Mouse (Mus musculus): ENCODE results near the gene Gmnn. TPM values are rescaled to one million over a fixed set of nuclear protein-coding genes. Genes with fewer than 3 reads are reported as not detected.

The Gmnn gene
- total RNA-seq, 1 experiment, result 98.6 TPM

DNA sequence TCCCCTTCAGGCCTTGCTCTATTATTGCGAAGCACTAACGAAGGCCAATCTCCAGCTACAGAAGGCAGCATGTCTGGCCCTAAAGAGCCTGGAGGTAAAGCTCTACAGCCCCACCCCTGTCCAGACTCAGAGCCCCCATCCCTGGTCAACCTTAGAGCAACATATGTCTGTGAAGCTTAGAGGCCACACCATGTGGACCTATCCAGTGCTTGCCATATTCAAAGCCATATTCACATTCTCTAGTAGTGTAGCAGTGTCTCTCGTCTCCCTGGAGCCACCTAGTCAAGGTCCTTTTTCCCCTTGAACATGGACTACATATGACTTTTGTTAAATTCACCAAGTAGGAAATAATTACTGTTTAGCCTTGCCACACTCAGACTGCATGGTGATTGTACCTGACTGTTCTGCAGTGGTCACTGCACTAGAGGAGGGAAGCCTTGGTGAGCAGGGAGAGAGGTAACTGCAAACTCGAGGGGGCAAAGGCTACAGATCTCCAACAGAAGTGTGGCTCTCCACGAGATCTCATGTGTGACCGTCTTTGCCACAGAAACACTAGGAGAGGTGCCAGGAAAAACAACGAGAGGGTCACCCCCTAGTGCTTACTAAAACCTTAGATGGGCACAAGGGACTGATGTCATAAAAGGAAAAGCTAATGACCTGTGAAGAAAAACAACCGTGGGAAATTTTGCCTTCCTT is 37.9 kb downstream of the Gmnn start:
- no peak for DNase-seq (ENCODE audit: low read depth, low spot score)
- Histone ChIP-seq H3K9ac (ENCODE audit: insufficient read depth, low read depth, low read length, poor library complexity, severe bottlenecking) (no peak overlapping the region), H3K36me3 (ENCODE audit: control insufficient read depth, insufficient read depth, low read length, poor library complexity, severe bottlenecking) (no peaks in the 10 kb centered on the region), H3K27ac (ENCODE audit: insufficient read depth, low read depth, low read length, poor library complexity, severe bottlenecking) (no peak overlapping the region), H3K4me3 (ENCODE audit: insufficient read depth in 1 of 2, low read depth in 1 of 2, low read length in 2 of 2, poor library complexity in 1 of 2, severe bottlenecking in 1 of 2) (no peak overlapping the region), H3K4me1 (ENCODE audit: control insufficient read depth in 2 of 2, insufficient read depth in 2 of 2, low read length in 2 of 2, poor library complexity in 1 of 2) (peaks cover 0 to 4% of the 10 kb centered on the region in 2 experiments; a peak in 1 of 4 replicates), H3K9me3 (ENCODE audit: control insufficient read depth, insufficient read depth, low read depth, low read length) (no peaks in the 10 kb centered on the region)
- in situ Hi-C loops (cut with MboI; ENCODE audit: low sequenced_read_pairs in 2 of 2, unreplicated experiment in 2 of 2), result no loop called here
- TF ChIP-seq CHD2 (IDR thresholded peaks at IDR 0.05; ENCODE audit: low read depth, low read length) (no peak), ZNF384 (IDR thresholded peaks at IDR 0.05; ENCODE audit: low read depth, low read length) (no peak), HCFC1 (IDR thresholded peaks at IDR 0.05; ENCODE audit: borderline replicate concordance, insufficient read depth, low read length) (no peak), ZC3H11A (IDR thresholded peaks at IDR 0.05; ENCODE audit: borderline replicate concordance, low read depth, low read length) (no peak), MAFK (IDR thresholded peaks at IDR 0.05; ENCODE audit: insufficient read depth, low read depth, low read length) (no peak)

DNA sequence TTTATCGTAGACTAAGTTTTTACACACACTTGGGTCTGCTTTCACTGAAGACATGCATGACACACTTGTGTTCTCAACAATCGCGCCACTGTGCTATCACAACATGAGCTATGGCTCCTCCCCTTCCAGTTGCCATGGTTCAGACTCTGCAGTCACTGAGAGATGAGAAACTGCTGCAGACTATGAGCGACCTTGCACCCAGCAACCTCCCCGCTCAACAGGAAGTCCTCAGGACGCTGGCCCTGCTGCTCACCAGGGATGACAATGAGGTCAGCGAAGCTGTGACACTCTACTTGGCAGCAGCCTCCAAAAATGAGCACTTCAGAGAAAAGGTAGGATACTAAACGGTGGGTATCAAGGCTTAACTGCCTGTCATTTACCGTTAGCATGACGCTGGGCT is 40.2 kb downstream of the Gmnn start:
- Histone ChIP-seq H3K9me3 (ENCODE audit: control insufficient read depth, insufficient read depth, low read depth, low read length) (no peaks in the 10 kb centered on the region), H3K4me3 (ENCODE audit: insufficient read depth in 1 of 2, low read depth in 1 of 2, low read length in 2 of 2, poor library complexity in 1 of 2, severe bottlenecking in 1 of 2) (no peak overlapping the region), H3K9ac (ENCODE audit: insufficient read depth, low read depth, low read length, poor library complexity, severe bottlenecking) (no peak overlapping the region), H3K36me3 (ENCODE audit: control insufficient read depth, insufficient read depth, low read length, poor library complexity, severe bottlenecking) (no peaks in the 10 kb centered on the region), H3K4me1 (ENCODE audit: control insufficient read depth in 2 of 2, insufficient read depth in 2 of 2, low read length in 2 of 2, poor library complexity in 1 of 2) (peaks cover 0 to 4% of the 10 kb centered on the region in 2 experiments; a peak in 1 of 4 replicates), H3K27ac (ENCODE audit: insufficient read depth, low read depth, low read length, poor library complexity, severe bottlenecking) (no peak overlapping the region; the same call in 1 of the 2 replicates)
- no peak for DNase-seq (ENCODE audit: low read depth, low spot score)
- no peak for TF ChIP-seq ZNF384 (IDR thresholded peaks at IDR 0.05; ENCODE audit: low read depth, low read length)
- TF ChIP-seq ZC3H11A (IDR thresholded peaks at IDR 0.05; ENCODE audit: borderline replicate concordance, low read depth, low read length), result no peak
- no peak for TF ChIP-seq MAFK (IDR thresholded peaks at IDR 0.05; ENCODE audit: insufficient read depth, low read depth, low read length)
- no peak for TF ChIP-seq CHD2 (IDR thresholded peaks at IDR 0.05; ENCODE audit: low read depth, low read length)
- TF ChIP-seq HCFC1 (IDR thresholded peaks at IDR 0.05; ENCODE audit: borderline replicate concordance, insufficient read depth, low read length), result no peak
- in situ Hi-C loops (cut with MboI; ENCODE audit: low sequenced_read_pairs in 2 of 2, unreplicated experiment in 2 of 2), result no loop called here

DNA sequence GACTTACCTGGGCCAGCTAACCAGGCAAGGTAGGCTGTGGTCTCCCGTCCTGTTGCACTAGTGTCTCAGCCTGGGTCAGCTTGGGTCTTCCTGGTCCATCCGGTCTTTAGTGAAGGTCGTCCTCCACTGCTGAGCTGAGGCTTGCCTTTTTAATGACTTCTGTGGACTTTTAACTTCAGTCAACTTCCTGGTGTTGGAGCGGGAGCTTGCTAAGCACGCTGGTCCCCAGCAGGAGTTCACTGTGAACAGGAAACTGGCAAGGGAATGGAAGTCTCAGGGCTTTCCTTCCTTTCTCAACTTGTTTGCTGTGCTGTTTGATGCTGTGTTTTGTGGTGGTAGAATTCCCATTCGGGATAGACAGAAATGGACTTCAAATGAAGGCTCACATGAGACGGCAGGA is 44.0 kb downstream of the Gmnn start:
- no peak for DNase-seq (ENCODE audit: low read depth, low spot score)
- no peak for TF ChIP-seq MAFK (IDR thresholded peaks at IDR 0.05; ENCODE audit: insufficient read depth, low read depth, low read length)
- TF ChIP-seq CHD2 (IDR thresholded peaks at IDR 0.05; ENCODE audit: low read depth, low read length), result no peak
- no peak for TF ChIP-seq ZC3H11A (IDR thresholded peaks at IDR 0.05; ENCODE audit: borderline replicate concordance, low read depth, low read length)
- no peak for TF ChIP-seq HCFC1 (IDR thresholded peaks at IDR 0.05; ENCODE audit: borderline replicate concordance, insufficient read depth, low read length)
- TF ChIP-seq ZNF384 (IDR thresholded peaks at IDR 0.05; ENCODE audit: low read depth, low read length), result no peak
- Histone ChIP-seq H3K9ac (ENCODE audit: insufficient read depth, low read depth, low read length, poor library complexity, severe bottlenecking) (no peak overlapping the region), H3K4me1 (ENCODE audit: control insufficient read depth in 2 of 2, insufficient read depth in 2 of 2, low read length in 2 of 2, poor library complexity in 1 of 2) (peaks cover 0 to 2% of the 10 kb centered on the region in 2 experiments; a peak in 1 of 4 replicates), H3K36me3 (ENCODE audit: control insufficient read depth, insufficient read depth, low read length, poor library complexity, severe bottlenecking) (no peaks in the 10 kb centered on the region), H3K4me3 (ENCODE audit: insufficient read depth in 1 of 2, low read depth in 1 of 2, low read length in 2 of 2, poor library complexity in 1 of 2, severe bottlenecking in 1 of 2) (no peak overlapping the region), H3K9me3 (ENCODE audit: control insufficient read depth, insufficient read depth, low read depth, low read length) (no peaks in the 10 kb centered on the region), H3K27ac (ENCODE audit: insufficient read depth, low read depth, low read length, poor library complexity, severe bottlenecking) (no peak overlapping the region)
- in situ Hi-C loops (cut with MboI; ENCODE audit: low sequenced_read_pairs in 2 of 2, unreplicated experiment in 2 of 2), result no loop called here

DNA sequence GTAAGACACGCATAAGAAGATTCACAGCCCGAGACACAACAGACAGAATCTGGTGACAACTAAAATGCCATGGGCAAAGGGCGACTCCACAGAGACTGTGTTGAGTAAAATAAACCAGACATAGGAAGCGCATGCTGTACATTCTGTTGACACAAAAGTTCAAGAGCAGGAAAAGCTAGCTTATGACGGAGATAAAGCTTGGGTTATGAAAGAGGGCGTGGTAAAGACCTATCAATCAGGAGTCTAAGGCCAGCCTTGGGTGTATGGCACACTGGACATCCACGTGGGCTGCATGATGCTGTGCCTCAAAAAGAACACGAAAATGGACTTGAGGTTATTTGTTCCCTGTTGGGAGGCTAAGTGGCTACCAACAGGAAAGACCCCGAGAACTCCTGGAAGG is 45.3 kb downstream of the Gmnn start:
- TF ChIP-seq MAFK (IDR thresholded peaks at IDR 0.05; ENCODE audit: insufficient read depth, low read depth, low read length), result no peak
- no peak for TF ChIP-seq ZC3H11A (IDR thresholded peaks at IDR 0.05; ENCODE audit: borderline replicate concordance, low read depth, low read length)
- TF ChIP-seq ZNF384 (IDR thresholded peaks at IDR 0.05; ENCODE audit: low read depth, low read length), result no peak
- TF ChIP-seq CHD2 (IDR thresholded peaks at IDR 0.05; ENCODE audit: low read depth, low read length), result no peak
- no peak for TF ChIP-seq HCFC1 (IDR thresholded peaks at IDR 0.05; ENCODE audit: borderline replicate concordance, insufficient read depth, low read length)
- Histone ChIP-seq H3K4me3 (ENCODE audit: insufficient read depth in 1 of 2, low read depth in 1 of 2, low read length in 2 of 2, poor library complexity in 1 of 2, severe bottlenecking in 1 of 2) (no peak overlapping the region), H3K4me1 (ENCODE audit: control insufficient read depth in 2 of 2, insufficient read depth in 2 of 2, low read length in 2 of 2, poor library complexity in 1 of 2) (peaks cover 0 to under 1% of the 10 kb centered on the region in 2 experiments; a peak in 1 of 4 replicates), H3K9me3 (ENCODE audit: control insufficient read depth, insufficient read depth, low read depth, low read length) (no peaks in the 10 kb centered on the region), H3K27ac (ENCODE audit: insufficient read depth, low read depth, low read length, poor library complexity, severe bottlenecking) (no peak overlapping the region), H3K9ac (ENCODE audit: insufficient read depth, low read depth, low read length, poor library complexity, severe bottlenecking) (no peak overlapping the region), H3K36me3 (ENCODE audit: control insufficient read depth, insufficient read depth, low read length, poor library complexity, severe bottlenecking) (no peaks in the 10 kb centered on the region)
- no peak for DNase-seq (ENCODE audit: low read depth, low spot score)
- in situ Hi-C loops (cut with MboI; ENCODE audit: low sequenced_read_pairs in 2 of 2, unreplicated experiment in 2 of 2), result no loop called here
